ENCODE assay signal across 9 mouse cellular contexts in the genomic region with DNA sequence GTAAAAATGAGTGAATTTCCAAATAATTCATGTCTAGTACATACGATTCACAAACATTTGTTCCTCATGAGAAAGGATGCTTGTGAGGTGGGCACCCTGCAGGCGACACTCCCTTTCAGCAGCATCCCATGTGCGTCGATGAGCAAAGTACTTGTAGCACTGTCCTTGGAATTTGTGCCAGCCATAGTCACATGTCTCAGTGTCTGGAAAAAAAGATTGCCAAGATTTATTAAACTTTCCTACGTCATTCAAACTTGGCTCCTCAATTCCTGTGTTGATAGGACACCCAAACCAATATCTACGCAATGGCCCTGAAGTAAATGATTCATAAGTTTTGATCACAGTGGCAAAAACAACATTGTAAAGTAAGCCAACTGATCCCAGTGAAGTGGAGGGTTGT.
"Had no signal": no experiment of that assay in that cellular context is flagged by ENCODE, and none has a peak within 500 bp of the region (broad histone marks: within the 10 kb centered on the region; RNA-seq: fewer than 3 reads in every experiment).

No protein-coding gene starts in this region.

- DNase-seq: lung, adult 2 months; lung, postnatal 14 days; lung, postnatal 36 days; midbrain, embryonic 14.5 days; right cerebral cortex, postnatal 14 days; spleen, adult 18-20 months; thymus, adult 18-20 months; thymus, postnatal 14 days; thymus, postnatal 36 days had no signal
